Mouse (Mus musculus) heart, embryonic 15.5 days (tissue): ENCODE data around the gene Ube2q1. TPM values are rescaled to one million over a fixed set of nuclear protein-coding genes. Genes with fewer than 3 reads are reported as not detected.

Source experiments
- ATAC-seq: fragments of 200-750 bp; cut with Nextera tagmentation; replicated peaks from 2 replicates; pipeline ENCODE4 v1.8.0; 2017; ENCODE audit warnings: low read depth, moderate TSS enrichment; ENCODE audit not compliant: insufficient number of reproducible peaks, insufficient read depth, low FRiP score
- H3K27ac ChIP-seq: fragments of 300-500 bp; sonication (generic); 2 replicates; pipeline ENCODE4 v1.5.1; 2015; ENCODE audit warnings: mild to moderate bottlenecking, inconsistent platforms
- H3K27me3 ChIP-seq: fragments of 300-500 bp; sonication (generic); 2 replicates; pipeline ENCODE4 v1.6.1; 2015; ENCODE audit warnings: inconsistent platforms
- H3K36me3 ChIP-seq: fragments of 300-500 bp; sonication (generic); 2 replicates; pipeline ENCODE4 v1.6.1; 2015; ENCODE audit warnings: mild to moderate bottlenecking, inconsistent platforms
- H3K4me1 ChIP-seq: fragments of 300-500 bp; sonication (generic); replicated peaks from 2 replicates; pipeline ENCODE4 v1.6.1; 2015; ENCODE audit warnings: inconsistent platforms
- H3K4me2 ChIP-seq: fragments of 300-500 bp; sonication (generic); 2 replicates; pipeline ENCODE4 v1.6.1; 2015; ENCODE audit warnings: inconsistent platforms, mild to moderate bottlenecking, moderate library complexity
- H3K4me3 ChIP-seq: fragments of 300-500 bp; sonication (generic); 2 replicates; pipeline ENCODE4 v1.5.1; 2015; ENCODE audit warnings: mild to moderate bottlenecking, inconsistent platforms
- H3K9ac ChIP-seq: fragments of 300-500 bp; sonication (generic); 2 replicates; pipeline ENCODE4 v1.6.1; 2015; ENCODE audit warnings: mild to moderate bottlenecking, inconsistent platforms
- H3K9me3 ChIP-seq: fragments of 300-500 bp; sonication (generic); replicated peaks from 2 replicates; pipeline ENCODE4 v1.6.1; 2016; ENCODE audit warnings: inconsistent platforms
- WGBS: fragments of 180-500 bp; shearing (Covaris S2); methylation state at CpG from one replicate; pipeline ENCODE4 v1.1.7; 2015; ENCODE audit warnings: mixed read lengths; 5-methylcytosine and 5-hydroxymethylcytosine counted together
- polyA plus RNA-seq: library from polyadenylated mRNA; unstranded; fragments of >200 nt; fragmentation: Nextera tagmentation; extraction: Ambion mirVana; gene quantifications from 2 replicates; pipeline ENCODE4 v1.2.1, GENCODE M21; 2015

Ube2q1 gene
- polyA plus RNA-seq, 1 experiment from 2014 or later: 6.8 TPM

DNA sequence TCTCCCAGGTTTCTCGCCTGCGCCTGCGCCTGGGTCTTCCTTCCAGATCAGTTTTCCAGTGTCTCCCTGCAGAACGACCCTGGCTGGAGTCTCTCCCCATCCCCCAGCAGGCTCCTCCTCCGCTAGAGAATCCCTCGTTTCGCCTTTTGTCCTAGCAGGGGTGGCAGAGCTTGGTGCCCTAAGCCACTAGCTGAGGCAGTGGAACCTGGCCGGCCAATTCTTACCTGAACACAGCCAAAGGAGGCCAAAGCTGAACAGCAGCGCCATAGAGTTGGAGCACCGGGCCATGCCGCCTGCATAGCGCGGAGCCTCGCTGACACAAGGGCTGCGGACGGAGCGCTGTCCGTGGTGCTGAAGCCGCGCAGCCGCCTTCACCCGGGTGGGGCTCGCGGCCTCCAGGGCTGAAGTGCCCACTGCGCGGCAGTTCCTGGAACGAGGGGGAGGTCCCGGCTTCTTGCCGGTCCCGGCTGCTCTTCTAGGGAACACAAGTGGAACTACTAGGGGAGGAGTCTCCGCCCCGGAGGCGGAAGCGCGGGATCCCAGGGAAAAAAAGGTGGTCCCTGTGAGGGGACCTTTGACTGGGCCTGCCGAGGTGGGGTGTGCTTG, 9.2 kb upstream of the Ube2q1 start, which contains the start of gene Chrnb2:
Chrnb2 (minus strand) TSS at position 514 of the 606 bp plus-strand sequence.
- Histone ChIP-seq H3K27ac (no peak within 1 kb of the TSS), H3K27me3 (peaks cover 50% of the 10 kb centered on the region), H3K4me1 (peaks cover 3% of the 10 kb centered on the region; the same call in 1 of the 2 replicates), H3K9ac (no peak within 1 kb of the TSS), H3K9me3 (no peaks in the 10 kb centered on the region), H3K4me2 (peak within 1 kb of the TSS; percentile 39; the same call in 1 of the 2 replicates), H3K36me3 (no peaks in the 10 kb centered on the region), H3K4me3 (0 out of 2 replicates have a peak within 1 kb of the TSS, but pooled peaks have one; percentile 10)
- 1% methylated on average over 36 of the region's 36 CpGs for WGBS
- peak; percentile 87 for ATAC-seq

DNA sequence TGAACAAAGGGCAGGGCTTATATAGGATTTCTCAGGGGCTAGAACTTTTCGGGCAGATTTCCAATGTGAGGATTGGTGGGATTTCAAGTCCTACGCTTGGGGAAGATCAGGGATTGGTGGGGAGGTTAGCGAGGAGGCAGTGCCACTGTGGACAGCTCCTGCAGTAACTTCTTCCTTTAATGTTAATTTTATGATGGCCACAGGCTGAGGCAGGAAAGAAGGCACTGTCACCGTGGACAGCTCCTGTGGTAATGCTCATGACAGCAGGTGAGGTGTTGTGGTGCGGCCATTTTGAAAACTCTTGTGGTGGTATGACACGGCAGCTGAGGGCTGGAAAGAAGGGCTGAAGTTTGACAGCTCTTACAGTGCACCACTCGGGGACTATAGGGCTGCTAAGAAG, 3.8 kb upstream of the Ube2q1 start:
- Histone ChIP-seq H3K4me3 (no peak overlapping the region), H3K27me3 (peaks cover 16% of the 10 kb centered on the region), H3K27ac (no peak overlapping the region), H3K36me3 (no peaks in the 10 kb centered on the region), H3K9me3 (no peaks in the 10 kb centered on the region), H3K4me1 (peaks cover 16% of the 10 kb centered on the region), H3K4me2 (no peak overlapping the region), H3K9ac (no peak overlapping the region)
- WGBS: 65% methylated on average over 7 of the region's 7 CpGs
- no peak for ATAC-seq

- H3K4me1 ChIP-seq: peaks cover 25% of the 10 kb centered on the region
- H3K27ac ChIP-seq: no peak overlapping the region
- no peak overlapping the region for H3K4me3 ChIP-seq
- H3K27me3 ChIP-seq: peaks cover 7% of the 10 kb centered on the region
- H3K9ac ChIP-seq: no peak overlapping the region
- no peaks in the 10 kb centered on the region for H3K9me3 ChIP-seq
- ATAC-seq: no peak
- no peak overlapping the region for H3K4me2 ChIP-seq
- no peaks in the 10 kb centered on the region for H3K36me3 ChIP-seq
- WGBS: 45% methylated on average over 2 of the region's 2 CpGs
Observed at GRCm38 (mm10) chr3:89770425-89771002, 2.9 kb upstream of the Ube2q1 start.

DNA sequence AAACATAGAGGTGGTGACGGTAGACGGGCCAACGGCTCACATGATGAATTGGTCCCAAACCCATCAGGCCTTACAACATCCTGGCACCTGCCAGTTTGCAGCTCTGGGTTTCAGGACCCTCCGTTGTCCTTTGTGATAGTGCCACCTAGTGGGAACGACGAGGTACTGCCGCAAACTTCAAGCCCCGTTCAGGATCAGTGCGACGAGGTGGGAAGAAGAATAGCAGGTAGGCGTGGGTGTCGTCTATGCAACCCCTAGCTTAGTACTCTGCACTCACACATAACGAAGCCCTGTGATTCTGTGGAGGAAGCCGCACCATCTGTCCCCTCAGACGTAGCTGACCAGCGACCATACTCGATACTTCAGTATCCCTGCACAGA, 838 bp upstream of the Ube2q1 start:
- H3K4me3 ChIP-seq: peak overlapping the region; percentile 99
- H3K36me3 ChIP-seq: peaks cover 17% of the 10 kb centered on the region
- peak overlapping the region; percentile 87 for H3K4me2 ChIP-seq
- no peaks in the 10 kb centered on the region for H3K27me3 ChIP-seq
- H3K9ac ChIP-seq: peak overlapping the region; percentile 99
- peak; percentile 47 for ATAC-seq
- peak overlapping the region; percentile 98 for H3K27ac ChIP-seq
- under 1% methylated on average over 17 of the region's 17 CpGs for WGBS
- H3K4me1 ChIP-seq: peaks cover 31% of the 10 kb centered on the region
- no peaks in the 10 kb centered on the region for H3K9me3 ChIP-seq

- peak; percentile 33 for ATAC-seq
- Histone ChIP-seq H3K27ac (peak overlapping the region; percentile 98), H3K4me1 (peaks cover 31% of the 10 kb centered on the region), H3K36me3 (peaks cover 27% of the 10 kb centered on the region), H3K4me2 (peak overlapping the region; percentile 87), H3K4me3 (peak overlapping the region; percentile 99), H3K9ac (peak overlapping the region; percentile 99), H3K9me3 (no peaks in the 10 kb centered on the region), H3K27me3 (no peaks in the 10 kb centered on the region)
- under 1% methylated on average over 28 of the region's 37 CpGs for WGBS
Observed at GRCm38 (mm10) chr3:89773740-89774211, 360 bp downstream of the Ube2q1 start.

GRCm38 (mm10) chr3:89774236-89774960, 982 bp downstream of the Ube2q1 start:
- no peak for ATAC-seq

GRCm38 (mm10) chr3:89776001-89776400, 2.6 kb downstream of the Ube2q1 start:
- no peaks in the 10 kb centered on the region for H3K9me3 ChIP-seq
- WGBS: 80% methylated on average over 4 of the region's 4 CpGs
- H3K27ac ChIP-seq: no peak overlapping the region
- no peaks in the 10 kb centered on the region for H3K27me3 ChIP-seq
- no peak overlapping the region for H3K4me3 ChIP-seq
- H3K9ac ChIP-seq: no peak overlapping the region
- H3K4me2 ChIP-seq: peak overlapping the region; percentile 87; the same call in 1 of the 2 replicates
- H3K4me1 ChIP-seq: peaks cover 31% of the 10 kb centered on the region
- peaks cover 49% of the 10 kb centered on the region for H3K36me3 ChIP-seq
- ATAC-seq: no peak

More at GRCm38 (mm10) chr3:89774236-89774960, 982 bp downstream of the Ube2q1 start:
- no peaks in the 10 kb centered on the region for H3K9me3 ChIP-seq
- 32% methylated on average over 15 of the region's 15 CpGs for WGBS
- H3K4me2 ChIP-seq: peak overlapping the region; percentile 87
- peaks cover 31% of the 10 kb centered on the region for H3K4me1 ChIP-seq
- H3K27me3 ChIP-seq: no peaks in the 10 kb centered on the region
- peak overlapping the region; percentile 98 for H3K27ac ChIP-seq
- peak overlapping the region; percentile 99 for H3K9ac ChIP-seq
- peaks cover 33% of the 10 kb centered on the region for H3K36me3 ChIP-seq
- peak overlapping the region; percentile 99 for H3K4me3 ChIP-seq

DNA sequence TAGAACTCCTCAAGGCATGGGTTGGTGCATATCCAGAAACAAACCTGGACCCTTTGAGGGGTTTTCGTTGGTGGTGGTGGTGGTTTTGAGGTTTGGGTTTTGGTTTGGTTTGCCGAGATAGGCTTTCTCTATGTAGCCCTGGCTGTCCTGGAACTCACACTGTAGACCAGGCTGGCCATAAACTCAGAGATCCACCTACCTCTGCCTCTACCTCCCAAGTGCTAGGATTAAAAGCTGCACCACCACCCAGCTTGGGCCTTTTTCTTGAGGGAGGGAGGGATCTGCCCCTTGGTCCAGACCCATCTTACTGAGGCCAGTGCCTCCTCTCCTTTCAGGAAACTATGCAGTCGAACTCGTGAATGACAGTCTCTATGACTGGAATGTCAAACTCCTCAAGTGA, 6.7 kb downstream of the Ube2q1 start:
- Histone ChIP-seq H3K27me3 (no peaks in the 10 kb centered on the region), H3K9ac (no peak overlapping the region), H3K4me2 (no peak overlapping the region), H3K4me3 (no peak overlapping the region), H3K4me1 (peaks cover 11% of the 10 kb centered on the region), H3K27ac (no peak overlapping the region), H3K36me3 (peaks cover 79% of the 10 kb centered on the region), H3K9me3 (no peaks in the 10 kb centered on the region)
- ATAC-seq: no peak
- WGBS: 71% methylated on average over 4 of the region's 4 CpGs

DNA sequence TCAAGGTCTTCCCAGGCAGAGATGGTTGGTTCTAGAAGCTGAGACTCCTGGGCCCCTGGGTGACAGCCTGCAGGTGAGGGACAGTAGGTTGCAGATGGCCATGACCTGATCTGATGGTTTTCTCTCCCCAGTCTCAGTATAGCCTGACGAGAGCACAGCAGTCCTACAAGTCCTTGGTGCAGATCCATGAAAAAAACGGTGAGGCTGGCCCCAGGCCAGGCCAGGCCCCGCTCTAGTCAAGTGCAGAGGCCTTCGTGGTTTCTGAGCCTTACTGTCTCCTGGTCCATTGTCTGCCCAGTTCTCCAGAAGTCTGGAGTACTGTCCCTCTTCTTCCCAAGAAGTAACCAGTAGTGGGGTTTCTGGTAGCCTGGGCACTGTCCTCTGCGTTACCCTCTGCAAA, 8.2 kb downstream of the Ube2q1 start:
- H3K9ac ChIP-seq: no peak overlapping the region
- ATAC-seq: no peak
- H3K36me3 ChIP-seq: peaks cover 71% of the 10 kb centered on the region

GRCm38 (mm10) chr3:89784991-89785753, 11.8 kb downstream of the Ube2q1 start:
- H3K36me3 ChIP-seq: peaks cover 38% of the 10 kb centered on the region
- peak; percentile 73; the same call in 1 of the 2 replicates for ATAC-seq
- H3K4me2 ChIP-seq: peak overlapping the region; percentile 57
- peak overlapping the region; percentile 31 for H3K4me3 ChIP-seq
- peaks cover 8% of the 10 kb centered on the region for H3K27me3 ChIP-seq
- no peaks in the 10 kb centered on the region for H3K9me3 ChIP-seq
- H3K9ac ChIP-seq: peak overlapping the region; percentile 36; the same call in 1 of the 2 replicates
- peaks cover 6% of the 10 kb centered on the region for H3K4me1 ChIP-seq
- WGBS: 13% methylated on average over 11 of the region's 11 CpGs
- H3K27ac ChIP-seq: peak overlapping the region; percentile 2; the same call in 1 of the 2 replicates

More for the DNA sequence above, 8.2 kb downstream of the Ube2q1 start:
- peaks cover 6% of the 10 kb centered on the region for H3K4me1 ChIP-seq
- no peaks in the 10 kb centered on the region for H3K9me3 ChIP-seq
- H3K27ac ChIP-seq: no peak overlapping the region
- 67% methylated on average over 5 of the region's 5 CpGs for WGBS
- no peak overlapping the region for H3K4me3 ChIP-seq
- no peak overlapping the region for H3K4me2 ChIP-seq
- H3K27me3 ChIP-seq: no peaks in the 10 kb centered on the region; the same call in 1 of the 2 replicates
